Mouse (Mus musculus) frontal cortex, postnatal 10 days (tissue): ENCODE data around the gene Tulp2.
"Not testable (repeated sequence)": the region's sequence is repeated elsewhere in the genome, so short reads cannot be mapped to it uniquely, and the experiment has no call there.

Experiments
- DNase-seq, 2 experiments: peaks; one replicate each; pipeline ENCODE4 v3.0.0; 2022; ENCODE audit warnings: low spot score in 2 of 2, mixed read lengths in 1 of 2

Gene Tulp2

GRCm38 (mm10) chr7:45459564-45460140 is 22.0 kb upstream of the Tulp2 start, which contains the start of gene Ftl1:
Ftl1 (minus strand) TSS chr7:45459884.
- peak; percentile 97 to 98 for DNase-seq

- DNase-seq, result no peak
Observed at GRCm38 (mm10) chr7:45460377-45460776, 21.3 kb upstream of the Tulp2 start.

GRCm38 (mm10) chr7:45460860-45461314 is 20.8 kb upstream of the Tulp2 start:
- peak in 1 of 2 experiments; percentile 54 for DNase-seq

GRCm38 (mm10) chr7:45461326-45461725 is 20.4 kb upstream of the Tulp2 start:
- no peak for DNase-seq

- DNase-seq, result no peak
Observed at GRCm38 (mm10) chr7:45461781-45462180, 19.9 kb upstream of the Tulp2 start.

GRCm38 (mm10) chr7:45462325-45462724 is 19.4 kb upstream of the Tulp2 start:
- DNase-seq, result no peak

- DNase-seq, result not testable (repeated sequence)
Observed at GRCm38 (mm10) chr7:45462868-45463267, 18.8 kb upstream of the Tulp2 start.

GRCm38 (mm10) chr7:45463987-45464778 is 17.5 kb upstream of the Tulp2 start:
- no peak for DNase-seq

- no peak for DNase-seq
Observed at GRCm38 (mm10) chr7:45465112-45465511, 16.6 kb upstream of the Tulp2 start.

- no peak for DNase-seq
Observed at GRCm38 (mm10) chr7:45465549-45465948, 16.1 kb upstream of the Tulp2 start.

- peak; percentile 96 for DNase-seq
Observed at GRCm38 (mm10) chr7:45466283-45467089, 15.2 kb upstream of the Tulp2 start, which contains the start of gene Bax. Bax (minus strand) TSS chr7:45466898.

- no peak for DNase-seq
Observed at GRCm38 (mm10) chr7:45467090-45467670, 14.5 kb upstream of the Tulp2 start.

- DNase-seq, result peak in 1 of 2 experiments; percentile 57
Observed at GRCm38 (mm10) chr7:45470869-45471268, 10.8 kb upstream of the Tulp2 start.

- no peak for DNase-seq
Observed at GRCm38 (mm10) chr7:45475291-45475969, 6.2 kb upstream of the Tulp2 start.

GRCm38 (mm10) chr7:45476453-45476852 is 5.2 kb upstream of the Tulp2 start:
- no peak for DNase-seq

- peak in 1 of 2 experiments; percentile 57 for DNase-seq
Observed at GRCm38 (mm10) chr7:45477003-45477402, 4.7 kb upstream of the Tulp2 start.

GRCm38 (mm10) chr7:45478774-45479173 is 2.9 kb upstream of the Tulp2 start:
- no peak for DNase-seq

GRCm38 (mm10) chr7:45480310-45480709 is 1.4 kb upstream of the Tulp2 start:
- not testable (repeated sequence) for DNase-seq

- DNase-seq, result no peak
Observed at GRCm38 (mm10) chr7:45482166-45482565, 489 bp downstream of the Tulp2 start.

- DNase-seq, result not testable (repeated sequence)
Observed at GRCm38 (mm10) chr7:45484985-45485384, 3.3 kb downstream of the Tulp2 start.

- no peak for DNase-seq
Observed at GRCm38 (mm10) chr7:45486158-45486557, 4.5 kb downstream of the Tulp2 start.
